Mouse (Mus musculus) B cell, adult 2 months (primary cell): ENCODE results near the gene Plk2.

ENCODE experiments used
- DNase-seq, 2 experiments: peaks; one replicate each; pipeline ENCODE4 v3.0.0; 2022

The Plk2 gene

GRCm38 (mm10) chr13:110412572-110413209 lies 17.8 kb downstream of the Plk2 start:
- no peak for DNase-seq

- no peak for DNase-seq
These were observed 23.8 kb downstream of the Plk2 start for GRCm38 (mm10) chr13:110418656-110419055.

- no peak for DNase-seq
These were observed 24.8 kb downstream of the Plk2 start for GRCm38 (mm10) chr13:110419640-110420039.

- no peak for DNase-seq
These were observed 27.6 kb downstream of the Plk2 start for GRCm38 (mm10) chr13:110422434-110422833.

GRCm38 (mm10) chr13:110425512-110426222 lies 30.8 kb downstream of the Plk2 start:
- no peak for DNase-seq

- no peak for DNase-seq
These were observed 36.5 kb downstream of the Plk2 start for GRCm38 (mm10) chr13:110431388-110431787.

- no peak for DNase-seq
These were observed 37.3 kb downstream of the Plk2 start for GRCm38 (mm10) chr13:110432062-110432566.

- DNase-seq: no peak
These were observed 37.8 kb downstream of the Plk2 start for GRCm38 (mm10) chr13:110432613-110433012.

GRCm38 (mm10) chr13:110436692-110437091 lies 41.8 kb downstream of the Plk2 start:
- DNase-seq: no peak

GRCm38 (mm10) chr13:110438624-110439023 lies 43.8 kb downstream of the Plk2 start:
- DNase-seq: no peak

GRCm38 (mm10) chr13:110444335-110444734 lies 49.5 kb downstream of the Plk2 start:
- no peak for DNase-seq

GRCm38 (mm10) chr13:110444894-110445293 lies 50.0 kb downstream of the Plk2 start:
- no peak for DNase-seq

GRCm38 (mm10) chr13:110446434-110446833 lies 51.6 kb downstream of the Plk2 start:
- DNase-seq: no peak

GRCm38 (mm10) chr13:110450056-110450455 lies 55.2 kb downstream of the Plk2 start:
- no peak for DNase-seq
